Mouse (Mus musculus): ENCODE results near the gene Med13l.

The Med13l gene

DNA sequence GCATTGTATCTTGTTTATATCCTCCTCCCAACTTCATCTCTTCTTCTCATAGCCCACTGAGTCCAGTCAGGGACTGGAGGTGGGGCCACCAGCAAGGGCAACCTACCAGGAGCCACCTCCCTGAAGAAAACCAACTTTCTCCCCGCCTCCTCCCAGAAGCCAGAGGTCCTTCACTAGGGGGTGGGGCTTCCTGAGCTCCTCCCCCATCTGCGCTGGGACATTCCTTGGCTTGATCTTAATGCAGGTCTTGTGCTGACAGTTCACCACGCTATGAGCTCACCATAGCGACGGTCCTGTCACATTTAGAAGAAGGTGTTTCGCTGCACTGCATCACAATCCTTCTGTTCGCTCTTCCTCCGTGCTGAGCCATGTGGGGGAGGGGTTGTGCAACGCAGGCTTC lies 229.3 kb downstream of the Med13l start:
- DNase-seq (ENCODE audit: inconsistent ontology term): no peak

DNA sequence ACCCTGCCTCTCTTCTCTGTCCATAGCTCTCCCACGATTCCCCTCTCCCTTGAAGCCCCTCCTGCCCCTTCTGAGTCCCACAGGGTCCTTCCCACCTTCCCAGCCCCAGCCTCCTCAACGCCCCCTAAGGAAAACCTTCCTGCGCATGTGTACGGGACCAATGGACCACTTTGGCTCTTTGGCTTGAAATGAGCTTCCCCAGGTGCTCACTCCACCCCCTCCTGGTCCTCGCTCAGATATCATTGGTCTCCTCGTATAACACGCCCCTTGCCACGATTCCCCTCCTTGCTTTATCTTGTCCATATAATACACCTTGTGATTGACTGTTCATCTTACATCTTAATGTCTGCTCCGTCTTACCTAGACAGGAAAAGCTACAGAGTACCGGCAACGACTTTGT lies 237.3 kb downstream of the Med13l start:
- no peak for DNase-seq (ENCODE audit: inconsistent ontology term)

DNA sequence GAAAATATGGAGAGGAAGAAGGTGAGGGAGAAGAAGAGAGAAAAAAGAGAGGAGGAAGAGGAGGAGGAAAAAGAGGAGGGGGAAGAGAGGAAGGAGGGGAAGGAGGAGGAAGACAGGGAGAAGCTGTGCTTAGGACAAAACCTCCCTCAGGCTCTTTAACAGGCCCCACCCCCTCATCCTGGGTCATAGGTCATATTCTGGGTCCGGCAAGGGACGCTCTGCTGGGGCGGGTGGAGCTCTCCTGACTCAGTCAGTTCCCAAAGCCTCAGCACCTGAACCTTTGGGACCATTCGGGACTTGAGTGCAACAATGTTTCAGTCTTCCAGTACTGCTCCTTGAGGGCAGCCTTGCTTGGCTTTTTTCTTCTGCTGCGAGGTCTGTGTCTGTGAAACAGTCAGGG lies 241.1 kb downstream of the Med13l start:
- no peak for DNase-seq (ENCODE audit: inconsistent ontology term)

DNA sequence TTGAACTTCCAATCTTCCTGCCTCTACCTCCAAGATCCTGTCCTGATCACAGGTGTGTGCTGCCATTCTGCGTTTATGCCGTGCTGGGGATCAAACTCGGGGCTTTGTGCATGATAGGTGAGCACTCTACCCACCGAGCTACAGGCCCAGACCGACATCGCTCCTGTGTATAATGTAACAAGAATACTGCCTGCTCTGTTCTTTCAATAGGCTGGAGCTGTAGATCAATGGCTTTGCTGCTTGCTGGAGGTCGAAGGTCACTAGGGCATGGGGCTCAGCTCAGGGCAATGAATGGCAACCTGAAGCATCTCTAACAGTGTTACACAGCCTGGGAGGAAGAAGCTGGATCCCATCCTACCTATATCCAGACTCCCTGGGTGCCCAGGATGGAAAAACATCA lies 241.6 kb downstream of the Med13l start:
- no peak for DNase-seq (ENCODE audit: inconsistent ontology term)

DNA sequence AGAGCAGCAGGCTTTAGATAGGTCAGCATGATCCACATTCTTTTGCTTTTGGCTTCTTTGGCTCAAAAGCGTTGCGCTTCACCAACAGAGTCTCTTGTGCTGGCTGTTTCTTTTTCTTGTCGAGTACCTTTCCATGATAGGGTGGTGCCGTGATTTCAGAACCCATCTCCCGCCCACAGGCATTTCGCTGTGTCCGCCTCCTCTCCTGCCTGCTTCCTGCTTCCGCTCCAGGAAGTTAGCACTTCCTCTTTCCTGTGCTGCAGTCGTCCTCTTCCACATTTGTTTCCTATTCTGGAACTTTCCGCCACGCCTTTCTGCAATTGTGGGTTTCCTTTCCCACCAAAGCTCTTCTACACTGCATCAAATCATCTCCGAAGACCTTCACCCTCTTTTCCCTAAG lies 248.5 kb downstream of the Med13l start:
- DNase-seq (ENCODE audit: inconsistent ontology term): no peak

DNA sequence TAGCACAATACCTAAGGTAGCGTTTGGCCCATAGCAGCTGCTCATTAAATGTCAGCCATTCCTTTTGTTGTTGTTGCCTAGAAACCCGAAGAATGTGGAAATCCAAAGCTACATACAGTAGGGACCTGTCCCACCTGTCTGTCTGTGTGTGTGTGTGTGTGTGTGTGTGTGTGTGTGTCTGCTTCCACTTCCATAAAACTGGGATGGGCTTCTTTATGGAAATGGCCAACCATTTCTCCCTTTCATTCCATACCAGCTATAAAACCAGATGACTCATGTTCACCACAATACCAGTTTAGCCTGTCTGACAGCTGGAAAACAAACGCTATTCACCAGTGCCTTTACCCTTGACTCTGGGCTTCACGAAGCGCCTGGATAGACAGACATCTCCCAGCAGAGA lies 249.1 kb downstream of the Med13l start:
- DNase-seq (ENCODE audit: inconsistent ontology term): no peak

DNA sequence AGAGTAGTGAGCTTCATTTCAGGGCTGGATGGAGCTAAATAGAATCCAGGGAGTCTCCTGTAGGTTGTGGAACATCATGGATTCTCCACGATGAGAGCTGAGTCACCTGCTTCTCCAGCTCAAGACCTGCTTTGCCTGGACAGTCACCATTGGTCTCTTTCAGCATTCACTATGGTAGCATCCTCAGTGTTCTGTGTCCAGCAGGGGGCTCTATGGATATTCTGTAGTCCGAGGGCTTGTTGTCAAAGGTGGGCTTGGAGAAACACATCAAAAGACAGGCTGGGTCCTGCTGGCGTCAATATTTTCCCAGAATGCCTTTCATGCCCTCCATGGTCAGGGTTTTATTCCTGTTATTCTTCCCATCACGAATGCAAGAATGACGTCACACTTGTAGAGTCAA lies 251.2 kb downstream of the Med13l start:
- no peak for DNase-seq (ENCODE audit: inconsistent ontology term)

DNA sequence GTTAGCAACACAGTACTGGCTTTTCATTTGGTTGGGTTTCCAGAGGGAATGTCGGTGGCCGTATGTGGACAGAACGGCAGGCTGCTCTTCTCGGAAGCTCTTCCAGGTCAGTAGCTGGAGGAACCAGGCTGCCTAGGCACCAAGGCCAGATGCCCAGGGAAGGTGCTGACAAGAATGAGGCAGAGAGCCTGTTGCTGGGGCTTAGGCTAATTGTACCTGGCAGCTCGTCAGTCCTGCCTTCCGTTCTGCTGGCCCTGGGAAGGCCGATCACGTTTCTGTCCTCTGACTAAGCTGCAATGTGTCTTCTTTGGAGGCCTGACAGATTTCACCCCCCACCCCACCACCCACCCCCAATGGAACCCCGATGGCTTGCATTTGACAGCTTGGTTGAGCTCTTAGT lies 251.9 kb downstream of the Med13l start:
- peak; percentile 57 for DNase-seq (ENCODE audit: inconsistent ontology term)

DNA sequence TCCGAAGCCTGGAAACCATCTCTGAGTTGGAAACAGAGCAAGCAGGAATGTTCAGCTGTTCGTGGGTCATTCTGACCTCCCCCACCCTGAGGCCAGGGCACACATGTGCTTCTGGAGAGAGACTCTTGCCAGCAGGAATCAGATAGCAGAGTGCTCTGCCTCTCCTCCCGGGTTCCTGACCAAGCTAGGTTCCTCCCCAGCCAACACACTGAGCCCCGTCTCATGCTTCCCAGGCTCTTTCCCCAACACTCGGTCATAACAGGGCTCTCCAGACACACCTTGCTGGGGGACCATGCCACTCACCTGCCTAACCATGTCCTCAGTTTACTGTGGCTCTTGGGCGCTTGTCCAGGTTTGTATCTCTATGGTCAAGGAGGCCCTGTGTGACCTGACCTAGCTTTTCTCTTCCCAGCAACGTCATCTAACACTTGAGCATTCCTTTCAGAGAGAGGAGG lies 252.5 kb downstream of the Med13l start:
- no peak for DNase-seq (ENCODE audit: inconsistent ontology term)

DNA sequence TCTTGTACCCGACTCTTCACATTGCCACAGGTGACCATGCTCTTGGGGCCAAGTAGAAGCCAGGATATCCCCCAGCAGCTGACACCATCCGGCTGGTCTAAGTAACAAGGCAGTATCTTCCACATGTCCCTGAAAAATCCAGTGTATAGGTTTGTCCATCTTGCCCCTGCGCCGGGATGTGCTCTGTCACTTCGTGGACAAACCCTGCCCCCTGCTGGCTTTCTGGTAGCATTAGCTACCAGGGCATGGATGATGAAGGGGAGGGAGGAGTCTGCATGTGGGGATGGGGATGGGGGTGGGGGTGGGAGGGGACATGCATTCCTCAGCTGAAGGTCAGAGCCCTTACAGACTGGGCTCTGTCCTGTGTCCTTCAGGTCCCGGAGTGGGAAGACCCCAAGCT lies 253.6 kb downstream of the Med13l start:
- DNase-seq (ENCODE audit: inconsistent ontology term): peak; percentile 14
